Mouse (Mus musculus): ENCODE measurements around the gene Rbp1.

Rbp1 gene

GRCm38 (mm10) chr9:98491071-98491470, 68.3 kb downstream of the Rbp1 start:
- no peak for TF ChIP-seq CTCF (conservative IDR thresholded peaks at IDR 0.05; ENCODE audit: low read length)
- no peak for TF ChIP-seq NANOG (IDR thresholded peaks at IDR 0.05; ENCODE audit: borderline replicate concordance, low read length)
- no peak for TF ChIP-seq POU5F1 (IDR thresholded peaks at IDR 0.05; ENCODE audit: borderline replicate concordance, low read length)
- Histone ChIP-seq H3K4me3 (replicated peaks; ENCODE audit: low read length) (no peak overlapping the region), H3K9me3 (ENCODE audit: low read length) (no peaks in the 10 kb centered on the region), H3K4me1 (replicated peaks; ENCODE audit: low read depth, low read length) (peaks cover 7% of the 10 kb centered on the region), H3K27me3 (ENCODE audit: insufficient read depth, low read length) (no peaks in the 10 kb centered on the region), H3K36me3 (ENCODE audit: insufficient read depth, low read length) (no peaks in the 10 kb centered on the region)

- no peak overlapping the region for H3K4me3 ChIP-seq (replicated peaks; ENCODE audit: low read length)
- H3K27me3 ChIP-seq (ENCODE audit: insufficient read depth, low read length): no peaks in the 10 kb centered on the region
- peaks cover 9% of the 10 kb centered on the region for H3K4me1 ChIP-seq (replicated peaks; ENCODE audit: low read depth, low read length)
- H3K9me3 ChIP-seq (ENCODE audit: low read length): no peaks in the 10 kb centered on the region
- TF ChIP-seq NANOG (IDR thresholded peaks at IDR 0.05; ENCODE audit: borderline replicate concordance, low read length) (no peak), POU5F1 (IDR thresholded peaks at IDR 0.05; ENCODE audit: borderline replicate concordance, low read length) (no peak), CTCF (conservative IDR thresholded peaks at IDR 0.05; ENCODE audit: low read length) (no peak)
- H3K36me3 ChIP-seq (ENCODE audit: insufficient read depth, low read length): no peaks in the 10 kb centered on the region
Measured at GRCm38 (mm10) chr9:98492212-98492611, 69.5 kb downstream of the Rbp1 start.

GRCm38 (mm10) chr9:98492821-98493220, 70.1 kb downstream of the Rbp1 start:
- H3K9me3 ChIP-seq (ENCODE audit: low read length): no peaks in the 10 kb centered on the region

More at GRCm38 (mm10) chr9:98492821-98493220, 70.1 kb downstream of the Rbp1 start:
- Histone ChIP-seq H3K27me3 (ENCODE audit: insufficient read depth, low read length) (no peaks in the 10 kb centered on the region), H3K4me1 (replicated peaks; ENCODE audit: low read depth, low read length) (peaks cover 15% of the 10 kb centered on the region), H3K36me3 (ENCODE audit: insufficient read depth, low read length) (no peaks in the 10 kb centered on the region), H3K4me3 (replicated peaks; ENCODE audit: low read length) (no peak overlapping the region)
- TF ChIP-seq NANOG (IDR thresholded peaks at IDR 0.05; ENCODE audit: borderline replicate concordance, low read length) (no peak), CTCF (conservative IDR thresholded peaks at IDR 0.05; ENCODE audit: low read length) (no peak)
